Mouse (Mus musculus): ENCODE measurements around the gene Rmdn2.

DNA sequence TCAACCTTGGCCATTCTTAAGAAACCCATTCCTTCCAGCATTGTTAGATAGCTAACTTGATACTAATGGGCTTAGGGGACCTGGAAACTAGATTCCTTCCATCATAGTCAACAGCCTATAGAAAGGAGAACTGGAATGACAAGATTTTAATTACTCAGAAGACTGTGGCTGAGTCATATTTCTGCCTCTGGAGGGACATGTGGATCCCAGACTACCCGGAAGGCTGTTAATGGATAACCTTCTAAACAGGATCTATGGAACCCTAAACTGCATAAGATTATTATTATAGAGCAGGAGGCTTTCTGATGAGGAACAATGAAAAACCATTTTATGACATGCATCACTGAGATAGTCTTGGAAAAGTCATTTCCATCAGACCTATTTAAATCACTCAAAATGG lies 21.8 kb upstream of the Rmdn2 start:
- TF ChIP-seq POLR2A (IDR thresholded peaks at IDR 0.05; ENCODE audit: borderline replicate concordance, low read depth, low read length) (no peak), CTCF (IDR thresholded peaks at IDR 0.05; ENCODE audit: low read depth, low read length) (no peak)

Data from bone marrow macrophage, adult 2 months (primary cell).